Mouse (Mus musculus) mature B cell (primary cell): ENCODE data around the gene Gm12184.
"Not testable (repeated sequence)": the region's sequence is repeated elsewhere in the genome, so short reads cannot be mapped to it uniquely, and the experiment has no call there.

Experiments used
- in situ Hi-C: fragments of 300-500 bp; cut with MboI; formaldehyde crosslinking; loops from 2 replicates; pipeline ENCODE4 v1.14.3; 2019

Gene Gm12184

GRCm38 (mm10) chr11:48846881-48847280 lies 20.4 kb upstream of the Gm12184 start:
- in situ Hi-C loops: no loop called here

GRCm38 (mm10) chr11:48846362-48846761 lies 19.9 kb upstream of the Gm12184 start:
- in situ Hi-C loops: not testable (repeated sequence)

- in situ Hi-C loops: no loop called here
Observed at GRCm38 (mm10) chr11:48845244-48845815, 18.9 kb upstream of the Gm12184 start.

- in situ Hi-C loops: no loop called here
Observed at GRCm38 (mm10) chr11:48844309-48844708, 17.9 kb upstream of the Gm12184 start.

- in situ Hi-C loops: no loop called here
Observed at GRCm38 (mm10) chr11:48843202-48843601, 16.7 kb upstream of the Gm12184 start.

GRCm38 (mm10) chr11:48842378-48842792 lies 15.9 kb upstream of the Gm12184 start:
- in situ Hi-C loops: no loop called here

GRCm38 (mm10) chr11:48841213-48841612 lies 14.8 kb upstream of the Gm12184 start:
- in situ Hi-C loops: no loop called here

GRCm38 (mm10) chr11:48840805-48841204 lies 14.3 kb upstream of the Gm12184 start:
- in situ Hi-C loops: no loop called here

GRCm38 (mm10) chr11:48838879-48839680 lies 12.6 kb upstream of the Gm12184 start:
- in situ Hi-C loops: no loop called here

GRCm38 (mm10) chr11:48838181-48838797 lies 11.8 kb upstream of the Gm12184 start:
- in situ Hi-C loops: no loop called here

GRCm38 (mm10) chr11:48837310-48838180 lies 11.1 kb upstream of the Gm12184 start:
- in situ Hi-C loops: no loop called here

GRCm38 (mm10) chr11:48836990-48837309 lies 10.5 kb upstream of the Gm12184 start:
- in situ Hi-C loops: no loop called here

- in situ Hi-C loops: no loop called here
Observed at GRCm38 (mm10) chr11:48835923-48836322, 9.5 kb upstream of the Gm12184 start.

GRCm38 (mm10) chr11:48833731-48834639 lies 7.5 kb upstream of the Gm12184 start:
- in situ Hi-C loops: no loop called here

GRCm38 (mm10) chr11:48833078-48833730 lies 6.7 kb upstream of the Gm12184 start:
- in situ Hi-C loops: no loop called here

- in situ Hi-C loops: no loop called here
Observed at GRCm38 (mm10) chr11:48831273-48831672, 4.8 kb upstream of the Gm12184 start.

GRCm38 (mm10) chr11:48830279-48830678 lies 3.8 kb upstream of the Gm12184 start:
- in situ Hi-C loops: no loop called here

GRCm38 (mm10) chr11:48827926-48828325 lies 1.5 kb upstream of the Gm12184 start:
- in situ Hi-C loops: no loop called here

GRCm38 (mm10) chr11:48826752-48827096 lies 269 bp upstream of the Gm12184 start:
- in situ Hi-C loops: no loop called here

GRCm38 (mm10) chr11:48824311-48824830 lies 2.1 kb downstream of the Gm12184 start:
- in situ Hi-C loops: no loop called here
